Mouse (Mus musculus) cortical plate, adult 2 months (tissue): ENCODE data around the gene Glod4.

Source experiments
- CTCF ChIP-seq: fragments of 200-500 bp; IDR thresholded peaks from 2 replicates; pipeline ENCODE4 v1.5.1; 2011; ENCODE audit warnings: mild to moderate bottlenecking, control low read depth, low read length; ENCODE audit not compliant: insufficient read depth; ENCODE audit errors: extremely low read depth
- POLR2A ChIP-seq: fragments of 200-500 bp; IDR thresholded peaks from 2 replicates; pipeline ENCODE4 v1.6.1; 2011; ENCODE audit warnings: mild to moderate bottlenecking, low read length, control low read depth; ENCODE audit not compliant: insufficient read depth; ENCODE audit errors: extremely low read depth

GRCm38 (mm10) chr11:76216681-76217389 lies 26.7 kb downstream of the Glod4 start:
- TF ChIP-seq POLR2A = peak; percentile 33; the same call in 1 of the 2 replicates
- TF ChIP-seq CTCF = no peak
